Mouse (Mus musculus) left cerebral cortex, postnatal 14 days (tissue): ENCODE results near the gene Ccdc124. TPM values are rescaled to one million over a fixed set of nuclear protein-coding genes. Genes with fewer than 3 reads are reported as not detected.

Experiments used
- DNase-seq, 2 experiments: peaks; one replicate each; pipeline ENCODE4 v3.0.0; 2021 to 2022; ENCODE audit warnings: low spot score in 2 of 2, mixed read lengths in 1 of 2
- intact Hi-C: fragments of 180-260 bp; cut with DNase I; formaldehyde crosslinking; loops from one replicate; pipeline ENCODE4 v1.15.1; 2025
- total RNA-seq, 2 experiments: library from RNA; stranded (reverse); gene quantifications; 2 replicates each; pipeline ENCODE4 v1.2.3; 2021

Ccdc124 gene
- total RNA-seq, 2 experiments from 2014 or later = 85.4 to 87.5 TPM

DNA sequence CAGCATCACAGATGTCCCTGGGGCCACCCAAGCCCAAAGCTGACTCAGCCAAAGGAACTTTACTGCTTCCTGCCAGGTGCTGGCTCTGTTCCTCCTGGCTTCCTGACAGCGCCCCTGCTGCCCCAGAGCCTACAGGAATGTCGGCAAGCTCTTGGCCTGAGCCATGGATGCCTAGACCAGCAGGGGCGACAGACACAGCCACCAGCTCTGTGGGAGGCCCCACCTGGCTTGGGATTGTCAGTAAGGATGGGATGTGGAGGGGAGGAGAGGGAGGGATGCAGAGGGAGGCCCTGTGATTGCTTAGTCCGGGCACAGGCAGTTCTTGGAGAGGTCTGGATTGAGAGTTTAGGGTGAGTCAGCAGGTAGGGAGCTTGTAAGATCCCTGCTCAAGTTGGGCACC is 6.4 kb upstream of the Ccdc124 start:
- DNase-seq = no peak
- intact Hi-C loops = no loop called here

DNA sequence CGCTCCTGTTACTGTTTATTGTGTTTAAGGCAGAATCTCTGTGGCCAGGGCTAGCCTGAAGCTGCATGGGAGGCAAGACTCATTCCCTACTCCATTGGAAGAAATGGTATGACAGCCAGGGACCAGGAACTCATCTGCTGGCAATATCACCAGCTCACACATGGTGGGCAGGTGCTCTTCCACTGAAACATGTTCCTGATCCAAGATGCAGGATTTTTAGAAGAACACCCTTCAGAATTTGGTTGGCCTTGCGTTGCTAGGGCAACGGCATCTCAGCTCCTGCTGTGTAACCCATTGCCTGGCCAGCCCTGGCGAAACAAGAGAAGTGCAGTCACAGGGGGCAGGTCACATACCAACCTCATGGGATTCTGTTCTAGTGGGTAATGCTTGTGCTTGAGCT is 5.8 kb upstream of the Ccdc124 start:
- intact Hi-C loops = no loop called here
- no peak for DNase-seq

DNA sequence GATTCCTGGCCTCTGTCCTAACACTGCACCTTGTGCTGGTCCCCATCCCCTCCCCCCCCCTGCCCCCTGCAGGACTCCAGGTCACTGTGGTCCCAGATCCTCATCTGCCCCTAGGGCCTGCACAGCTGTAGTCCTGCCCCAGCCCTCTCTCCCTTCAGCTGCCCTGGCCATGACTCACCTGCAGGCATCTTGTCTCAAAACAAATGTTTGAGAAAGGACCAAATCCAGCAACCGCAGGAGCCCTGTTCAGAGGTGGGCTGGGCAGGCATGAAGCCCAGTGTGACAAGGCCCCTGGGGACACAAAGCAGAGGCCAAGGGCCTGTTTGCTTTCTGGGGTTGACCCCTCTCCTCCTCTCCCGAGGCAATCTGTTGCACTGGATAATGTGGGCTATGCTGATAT is 4.4 kb upstream of the Ccdc124 start:
- no peak for DNase-seq
- intact Hi-C loops = no loop called here

DNA sequence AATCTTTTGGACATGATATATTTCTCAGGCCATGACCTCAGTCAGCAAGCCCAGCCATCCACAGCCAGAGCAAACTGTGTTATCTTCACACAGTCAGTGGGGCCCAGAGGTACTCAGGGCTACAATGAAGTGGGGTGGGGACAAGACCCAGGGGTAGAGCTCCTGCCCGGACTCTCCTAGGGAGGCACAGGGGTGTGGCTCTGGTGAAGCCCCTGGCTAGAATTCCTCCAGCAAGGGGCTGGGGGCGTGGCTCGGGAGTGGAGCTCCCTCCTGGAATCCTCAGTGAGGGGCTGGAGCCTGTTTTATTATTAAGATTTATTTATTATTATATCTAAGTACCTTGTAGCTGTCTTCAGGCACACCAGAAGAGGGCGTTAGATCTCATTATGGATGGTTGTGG is 2.6 kb upstream of the Ccdc124 start:
- no peak for DNase-seq
- intact Hi-C loops = no loop called here

DNA sequence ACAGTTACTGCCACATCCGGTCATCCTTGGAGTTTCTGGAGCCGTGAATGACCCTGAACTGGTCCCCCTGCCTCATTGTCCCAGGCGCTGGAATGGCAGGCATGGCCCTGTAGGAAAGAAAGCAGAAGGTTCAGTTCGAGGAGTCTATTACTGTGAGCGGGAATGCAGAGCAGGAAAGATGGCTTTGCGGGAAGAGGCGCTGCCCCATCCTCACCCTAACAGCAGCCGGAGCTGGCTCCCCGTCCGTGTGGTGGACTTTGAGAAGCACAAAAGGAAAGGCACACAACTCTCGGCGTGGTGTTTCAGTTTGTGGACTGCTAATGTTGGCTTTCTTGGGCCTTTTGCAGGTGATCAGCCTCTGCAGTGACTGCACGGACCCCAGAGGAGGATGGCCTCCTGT is 706 bp upstream of the Ccdc124 start:
- no peak for DNase-seq
- intact Hi-C loops = loop anchor here (2.0 kb wide), 1 partner anchor 18 kb away; the partner anchor contains the start of gene Slc5a5

DNA sequence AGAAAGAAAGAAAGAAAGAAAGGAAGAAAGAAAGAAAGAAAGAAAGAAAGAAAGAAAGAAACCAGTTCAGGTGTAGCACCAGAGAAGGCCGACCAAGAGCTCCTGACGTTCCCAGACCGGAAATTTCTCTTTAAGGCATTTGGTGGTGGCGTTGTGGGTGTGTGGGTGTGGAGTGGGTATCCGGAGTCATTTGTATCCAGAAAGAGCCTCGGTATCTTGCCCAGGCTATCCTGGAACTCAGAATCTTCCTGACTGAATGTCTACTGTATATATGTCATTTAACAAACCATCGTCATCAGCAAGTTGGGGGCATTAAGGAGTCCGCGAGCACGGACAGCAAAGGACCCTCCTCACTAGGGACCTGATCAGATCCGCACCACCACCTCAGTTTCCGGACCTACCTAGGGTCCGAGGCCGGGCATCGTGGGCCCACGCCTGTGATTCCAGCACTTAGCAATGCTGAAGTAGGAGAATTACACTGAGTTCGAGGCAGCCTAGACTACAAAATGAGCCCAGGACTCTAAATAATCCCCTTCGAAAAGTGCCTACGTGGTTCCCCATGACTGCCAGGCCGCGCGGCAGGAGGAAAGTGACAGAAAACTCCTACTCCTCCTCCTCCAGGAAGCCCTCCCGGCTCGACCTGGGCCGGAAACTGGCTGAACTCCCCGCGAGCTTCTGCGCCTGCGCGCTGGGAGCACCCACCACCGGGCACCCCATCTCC is 932 bp downstream of the Ccdc124 start:
- intact Hi-C loops = loop anchor here (1.0 kb wide), 1 partner anchor 24 kb away; the partner anchor contains the start of gene Rpl18a
- DNase-seq = no peak

DNA sequence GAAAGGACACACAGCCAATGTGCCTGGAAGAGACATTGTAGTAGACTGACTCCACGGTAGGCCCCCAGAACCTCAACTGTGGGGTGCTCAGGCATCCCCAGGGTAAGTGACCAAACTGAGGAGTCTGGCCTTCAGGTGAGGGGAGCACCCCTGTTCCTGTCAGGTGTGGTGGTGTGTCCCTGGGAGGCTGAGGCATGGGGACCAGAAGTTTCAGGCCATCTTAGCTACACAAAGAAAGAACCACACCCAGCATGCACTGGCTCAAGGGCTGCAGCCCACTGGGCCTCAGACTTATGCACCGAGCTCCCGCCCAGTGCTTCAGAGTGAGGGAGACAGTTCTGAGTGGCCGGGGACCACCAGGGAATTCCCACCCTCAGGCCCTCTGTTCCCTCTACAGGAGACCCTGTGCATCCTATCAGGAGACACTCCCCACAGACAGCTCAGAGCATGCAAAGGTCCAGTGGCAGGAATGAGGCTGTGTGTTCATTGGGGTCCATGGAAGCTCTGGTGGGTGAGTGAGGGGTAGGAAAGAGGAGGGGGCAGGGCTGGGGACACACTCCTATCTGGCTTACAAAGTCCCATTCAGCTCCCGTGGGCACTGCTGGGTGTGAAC is 2.4 kb downstream of the Ccdc124 start:
- no peak for DNase-seq
- intact Hi-C loops = no loop called here

DNA sequence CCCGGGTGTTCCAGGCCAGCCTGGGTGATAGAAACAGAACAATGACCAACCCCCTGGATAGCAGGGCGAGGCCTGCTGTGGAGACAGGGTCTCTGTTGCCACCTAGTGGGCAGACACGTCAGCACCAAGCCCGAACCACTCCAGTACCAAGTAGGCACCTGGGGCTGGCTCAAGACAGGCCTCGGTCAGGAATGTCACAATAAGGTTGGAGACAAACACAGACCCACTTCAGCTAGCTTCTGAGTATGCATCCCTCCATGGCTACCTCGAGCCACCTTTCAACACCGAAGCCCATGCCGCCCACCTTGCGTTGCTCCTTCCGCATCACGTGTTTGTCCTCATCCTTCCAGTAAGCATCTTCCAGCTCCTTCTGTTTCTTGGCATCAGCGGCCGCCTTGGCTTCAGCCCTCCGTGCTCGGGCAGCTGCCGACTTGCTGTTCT is 4.1 kb downstream of the Ccdc124 start:
- intact Hi-C loops = loop anchor here (1.0 kb wide), 1 partner anchor 25 kb away; no protein-coding TSS in a partner anchor

DNA sequence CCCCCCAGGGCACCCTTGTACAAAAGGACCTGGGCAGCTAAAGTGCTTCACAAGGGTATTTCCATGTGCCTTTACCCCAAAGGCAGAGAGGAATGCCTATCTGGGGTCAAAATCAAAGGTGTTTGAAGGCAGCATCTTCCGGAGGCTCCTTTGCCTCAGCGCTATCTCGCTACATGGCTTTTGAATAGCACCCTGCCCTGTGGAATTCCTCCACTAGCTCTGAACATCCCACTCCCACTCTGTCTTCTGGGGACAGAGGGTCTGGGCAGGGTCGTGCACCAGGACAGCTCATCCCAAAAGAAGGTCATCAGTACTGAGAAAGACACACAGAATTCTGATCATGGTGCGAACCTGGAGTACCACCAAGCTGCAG is 4.5 kb downstream of the Ccdc124 start:
- DNase-seq = no peak
- intact Hi-C loops = loop anchor here (1.0 kb wide), 1 partner anchor 25 kb away; no protein-coding TSS in a partner anchor

More for the DNA sequence above, 4.1 kb downstream of the Ccdc124 start:
- DNase-seq = peak; percentile 84 to 87

DNA sequence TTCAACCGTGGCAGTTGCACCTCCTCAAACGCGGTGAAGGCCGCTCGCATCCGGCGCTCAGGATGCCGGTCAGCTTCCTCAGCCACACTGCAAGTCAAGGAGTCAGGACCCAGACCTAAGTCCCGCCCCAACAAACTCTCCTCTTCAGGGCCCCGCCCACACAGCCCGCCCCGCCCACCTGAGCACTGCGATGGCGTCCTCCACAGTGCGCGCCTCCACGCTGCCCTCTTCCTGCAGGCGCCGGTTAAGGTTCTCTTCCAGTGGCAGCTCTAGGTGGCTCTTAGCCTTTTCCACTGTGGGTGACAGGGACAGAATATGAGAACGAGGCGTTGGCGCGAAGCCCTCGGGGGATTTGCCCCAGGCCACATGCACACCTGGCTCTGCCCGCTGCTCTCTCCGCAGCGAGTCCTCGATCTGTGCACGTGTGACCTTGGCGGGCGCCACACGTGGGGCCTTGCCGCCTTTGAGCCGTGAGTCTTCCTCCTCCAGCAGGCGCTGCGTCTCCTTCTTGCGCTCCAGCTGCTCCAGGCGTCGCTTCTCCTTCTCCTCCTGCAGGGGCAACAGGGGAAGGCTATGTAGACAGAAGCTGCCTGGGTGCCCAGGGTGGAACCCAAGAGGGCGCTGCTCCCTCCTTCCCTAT is 5.1 kb downstream of the Ccdc124 start:
- intact Hi-C loops = loop anchor here (1.0 kb wide), 1 partner anchor 24 kb away; no protein-coding TSS in a partner anchor
- no peak for DNase-seq

DNA sequence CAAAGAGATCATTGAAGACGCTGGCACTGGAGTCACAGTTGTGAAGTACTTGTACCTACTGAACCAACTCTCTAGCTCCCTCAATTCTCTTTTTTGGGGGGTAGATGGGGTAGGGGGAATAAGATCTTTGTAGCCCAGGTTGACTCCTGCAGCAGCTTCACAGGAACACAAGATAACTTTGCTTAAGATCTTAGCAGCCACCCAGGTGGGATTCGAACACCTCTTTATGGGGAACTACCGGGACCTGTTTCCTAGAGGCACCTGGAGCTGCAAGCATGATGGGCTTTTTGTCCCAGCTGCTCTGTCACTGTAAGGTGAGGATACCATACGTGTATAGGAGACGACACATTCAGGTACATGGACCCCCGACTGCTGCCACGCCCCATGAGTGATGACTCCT is 7.2 kb downstream of the Ccdc124 start:
- no peak for DNase-seq
- intact Hi-C loops = no loop called here

DNA sequence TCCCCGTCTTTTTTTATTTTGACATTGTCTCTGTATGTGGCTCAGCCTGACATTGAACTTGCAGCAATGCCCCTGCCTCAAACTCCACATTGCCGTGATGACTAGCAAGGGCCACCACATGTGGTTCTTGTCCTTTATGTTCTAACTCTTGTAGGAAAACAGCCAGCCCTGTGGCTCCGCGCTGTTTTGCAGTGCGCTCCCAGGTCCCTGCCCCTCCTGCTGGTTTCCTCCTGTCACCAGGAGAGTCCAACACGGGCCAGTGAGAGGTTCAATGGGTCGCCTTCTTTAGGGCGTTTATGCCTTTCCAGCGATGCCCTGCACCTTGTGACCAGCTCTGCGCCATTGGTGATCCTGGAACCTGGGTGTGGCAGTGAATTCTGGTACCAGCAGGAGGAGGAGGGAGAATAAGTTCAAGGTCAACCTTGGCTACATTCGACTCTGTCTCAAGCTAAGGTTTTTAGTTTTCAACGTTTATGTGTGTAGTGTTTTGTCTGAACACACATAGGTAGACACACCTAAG is 7.7 kb downstream of the Ccdc124 start:
- intact Hi-C loops = no loop called here
- DNase-seq = no peak

DNA sequence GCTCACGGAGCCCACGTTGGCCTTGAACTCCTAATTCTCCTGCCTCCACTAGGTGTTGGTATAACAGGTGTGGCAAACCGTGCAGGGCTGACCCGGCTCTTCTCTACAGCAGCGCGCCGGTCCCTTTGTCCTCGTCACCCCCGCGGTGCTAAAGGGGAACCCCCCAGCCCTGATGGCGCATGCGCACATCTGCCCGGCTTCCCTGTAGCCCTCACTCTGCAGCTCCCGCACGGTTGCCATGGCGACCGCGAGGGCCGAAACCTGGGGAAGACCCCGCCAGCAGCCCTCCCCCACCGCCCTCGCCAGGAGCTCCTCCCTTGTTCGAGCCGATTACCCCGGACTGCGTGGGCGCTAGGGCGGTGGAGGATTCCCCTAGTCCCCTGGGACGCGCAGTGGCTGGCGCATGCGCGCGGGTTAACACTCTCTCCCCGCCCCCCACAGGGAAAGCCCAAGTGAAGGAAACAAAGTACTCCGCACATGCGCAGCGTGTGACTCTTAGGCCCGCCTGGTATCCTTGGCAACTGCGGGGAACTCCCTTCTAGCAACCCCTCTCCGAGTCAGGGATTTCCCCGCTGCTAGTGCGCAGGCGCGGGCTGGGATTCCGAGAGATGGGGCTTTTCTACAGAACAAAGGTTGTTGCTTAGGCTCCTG is 8.3 kb downstream of the Ccdc124 start:
- DNase-seq = peak; percentile 100
- intact Hi-C loops = no loop called here

DNA sequence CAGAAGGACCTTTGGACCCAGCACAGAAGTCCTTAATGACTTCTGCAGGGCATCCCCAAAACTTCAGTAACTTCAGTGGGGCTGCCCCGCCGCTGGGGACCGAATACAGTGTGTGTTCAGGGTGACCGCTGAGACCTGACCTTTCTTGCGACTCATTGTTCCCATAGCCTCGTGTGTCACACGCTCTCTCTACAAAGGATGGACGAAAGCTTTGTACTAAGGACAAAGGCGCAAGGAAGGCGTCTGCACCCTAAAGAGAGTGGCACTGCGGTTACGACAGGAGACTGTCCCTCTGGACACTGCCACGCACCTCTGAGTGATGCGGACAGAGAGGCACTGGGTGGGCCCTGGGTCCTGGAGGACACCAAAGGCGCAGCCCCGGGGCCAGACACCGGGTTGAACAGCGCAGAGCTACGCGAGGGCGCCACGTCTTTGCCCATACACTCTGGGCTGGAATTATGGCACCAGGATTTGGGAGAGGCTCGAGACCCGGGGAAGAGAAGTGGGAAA is 9.0 kb downstream of the Ccdc124 start:
- no peak for DNase-seq
- intact Hi-C loops = no loop called here

DNA sequence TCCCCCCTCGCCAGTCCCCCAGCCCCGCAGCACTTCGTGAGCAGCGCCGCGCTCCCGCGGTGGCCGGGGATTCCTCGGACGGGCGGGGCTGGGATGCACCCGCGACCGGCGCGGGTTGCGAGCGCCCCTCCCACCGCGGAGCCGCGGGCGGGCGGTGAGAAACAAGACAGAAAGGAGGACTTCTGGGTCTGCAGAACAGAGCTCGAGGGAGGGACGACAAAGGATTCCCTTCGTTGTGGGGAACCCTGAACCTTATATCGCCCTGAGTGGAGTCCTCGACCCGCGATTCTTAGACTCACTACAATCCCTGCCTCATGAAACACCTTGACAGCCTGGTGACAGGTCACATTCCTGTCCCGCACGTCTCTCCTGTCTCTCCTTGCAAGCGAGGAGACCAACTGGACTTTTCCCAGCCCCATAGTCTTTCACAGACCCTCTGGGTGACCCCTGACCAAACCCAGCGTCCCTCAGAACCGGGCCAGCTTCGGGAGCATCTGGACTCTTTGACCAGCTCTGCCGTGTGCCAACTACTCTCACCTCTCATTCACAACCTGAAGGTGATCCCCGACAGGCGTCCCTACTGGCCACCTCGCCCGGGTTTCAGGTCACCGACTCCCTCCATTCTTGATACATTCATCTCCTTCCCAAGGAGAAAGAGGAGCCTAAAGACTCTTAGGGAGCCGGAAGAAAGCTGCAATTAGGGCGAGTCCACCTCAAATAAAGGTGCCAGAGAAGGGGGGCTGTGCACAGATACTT is 9.6 kb downstream of the Ccdc124 start:
- intact Hi-C loops = no loop called here
- DNase-seq = no peak

DNA sequence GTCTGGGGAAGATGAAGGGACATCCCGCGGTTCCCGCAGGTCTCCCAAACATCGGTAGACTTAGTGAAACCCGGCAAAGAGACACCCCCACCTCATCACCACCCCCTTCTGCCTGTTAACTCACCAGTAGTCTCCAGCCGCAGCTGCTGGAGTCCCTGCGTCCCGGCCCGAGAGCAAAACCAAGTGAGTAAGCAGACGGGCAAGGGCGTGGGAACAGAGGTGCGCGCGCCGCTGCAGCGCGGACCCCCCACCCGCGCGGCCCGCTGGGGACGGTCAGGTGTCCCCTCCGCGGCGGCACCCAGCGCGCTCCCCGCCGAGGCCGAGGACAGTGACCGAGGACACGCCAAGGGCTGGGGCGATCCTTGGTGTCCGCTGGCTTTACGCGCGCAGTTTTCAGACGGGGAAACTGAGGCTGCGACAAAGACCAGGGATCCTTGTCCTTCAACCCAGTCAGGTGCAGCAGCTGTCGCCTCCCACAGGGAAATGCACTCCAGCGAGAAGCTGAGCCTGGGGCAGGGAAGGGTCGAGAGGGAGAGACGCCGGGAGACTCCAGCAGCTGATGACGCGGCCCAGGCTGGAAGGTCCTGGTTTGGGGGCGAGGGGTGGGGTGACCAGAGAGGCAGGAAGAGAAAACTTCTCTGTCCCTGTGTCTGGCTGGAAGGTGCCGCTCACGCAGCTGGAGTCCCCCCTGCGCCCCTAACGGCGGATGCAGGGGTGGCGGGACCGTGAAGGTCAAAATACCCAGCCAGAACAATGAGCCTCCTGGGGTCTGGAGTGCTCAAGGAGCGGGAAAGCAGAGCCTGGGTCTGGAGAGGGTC is 10.7 kb downstream of the Ccdc124 start, which contains the start of gene Kcnn1:
Gene Kcnn1 (minus strand): TSS at position 435 of the 818 bp plus-strand sequence.
- intact Hi-C loops = no loop called here
- no peak for DNase-seq

DNA sequence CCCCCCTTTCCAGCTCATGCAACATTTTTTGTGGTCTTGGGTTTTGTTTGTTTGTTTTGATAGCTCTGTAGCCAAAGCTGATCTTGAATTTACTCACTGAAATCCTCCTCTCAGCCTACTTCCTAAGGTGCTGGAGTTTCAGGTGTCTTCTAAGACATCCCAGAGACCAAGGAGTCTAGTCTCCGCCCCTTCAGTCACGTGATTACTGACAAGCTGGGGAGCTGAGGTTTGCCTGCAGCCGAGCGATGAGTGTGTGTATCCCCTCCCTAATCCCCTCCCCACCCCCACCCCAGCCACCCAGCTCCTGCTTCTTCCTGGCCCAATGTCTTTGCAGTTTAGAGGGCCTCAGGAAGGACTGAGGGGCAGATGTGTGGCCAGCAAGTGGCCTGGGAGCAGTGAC is 16.2 kb downstream of the Ccdc124 start:
- intact Hi-C loops = no loop called here
- no peak for DNase-seq
